Comparison of ENCODE assay signal across 12 mouse cellular contexts in the genomic region with DNA sequence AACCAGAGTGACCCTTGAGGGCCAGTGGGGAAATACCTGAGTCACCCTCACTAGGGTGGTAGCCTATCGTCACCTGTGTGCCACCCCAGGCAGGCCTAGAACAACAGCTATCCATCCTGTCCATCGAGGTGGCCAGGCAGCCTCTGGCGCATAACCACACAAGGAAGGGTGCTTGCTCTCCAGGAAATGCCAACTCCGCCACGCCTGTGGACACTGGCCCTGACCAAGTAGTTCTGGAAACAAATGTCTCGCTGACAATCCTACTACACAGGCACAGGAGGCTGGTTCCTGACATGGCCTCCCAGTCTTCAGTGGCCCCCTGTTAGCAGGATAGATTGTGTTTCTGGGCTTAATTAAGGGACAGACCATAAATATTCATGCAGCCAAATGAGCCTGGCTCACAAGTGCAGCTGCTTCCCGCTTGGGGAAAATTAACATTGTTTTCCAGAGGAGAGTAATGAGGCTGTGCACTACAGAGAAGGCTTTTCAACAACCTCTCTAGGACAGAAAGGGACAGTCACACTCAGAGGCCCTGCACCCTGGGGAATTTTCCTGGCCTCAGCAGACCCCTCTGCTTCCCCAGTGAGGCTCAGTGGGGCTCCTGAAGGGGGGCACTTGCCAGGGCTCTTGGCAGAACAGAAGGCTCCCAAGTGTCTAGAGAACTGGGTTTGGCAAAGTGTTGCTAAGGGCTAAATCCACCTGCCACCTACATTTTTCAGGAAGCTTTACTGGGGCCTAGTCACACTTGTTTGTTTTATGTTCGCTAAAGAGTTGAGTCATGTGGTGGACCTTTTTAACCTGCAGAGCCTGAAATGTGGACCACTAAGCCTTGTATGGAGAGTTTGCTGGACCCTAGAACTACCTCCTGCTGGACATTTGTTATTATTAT.
DNase-seq lines count a peak whose midpoint lies in the region; ATAC-seq and TF ChIP-seq lines count a peak whose summit lies in the region.
"Had no signal": no experiment of that assay in that cellular context is flagged by ENCODE, and none has a peak within 500 bp of the region (broad histone marks: within the 10 kb centered on the region; RNA-seq: fewer than 3 reads in every experiment).

No protein-coding gene starts in this region.

- no peak for TF ChIP-seq CTCF in lung, postnatal 0 days (IDR thresholded peaks at IDR 0.05)

- no peak overlapping the region for H3K4me2 ChIP-seq in lung, postnatal 0 days (replicated peaks; ENCODE audit: low read depth, low read length)
- H3K4me2 ChIP-seq in forebrain, embryonic 16.5 days (ENCODE audit: low read length) = no peak overlapping the region
- no peak overlapping the region for H3K4me2 ChIP-seq in intestine, embryonic 15.5 days (replicated peaks)
- H3K4me2 ChIP-seq in neural tube, embryonic 15.5 days = no peak overlapping the region
- H3K4me2 ChIP-seq: embryonic facial prominence, embryonic 12.5 days; liver, embryonic 13.5 days had no signal

- 49% methylated on average over 8 of the region's 8 CpGs for WGBS in lung, postnatal 0 days
- 25% methylated on average over 8 of the region's 8 CpGs for WGBS in forebrain, embryonic 16.5 days
- 66% methylated on average over 8 of the region's 8 CpGs for WGBS in intestine, embryonic 15.5 days
- WGBS in neural tube, embryonic 15.5 days = 50% methylated on average over 8 of the region's 8 CpGs

- no peaks in the 10 kb centered on the region for H3K36me3 ChIP-seq in lung, postnatal 0 days (ENCODE audit: insufficient read depth, low read length)
- H3K36me3 ChIP-seq in forebrain, embryonic 16.5 days (ENCODE audit: control insufficient read depth, insufficient read depth) = no peaks in the 10 kb centered on the region
- H3K36me3 ChIP-seq in intestine, embryonic 15.5 days = no peaks in the 10 kb centered on the region
- no peaks in the 10 kb centered on the region for H3K36me3 ChIP-seq in neural tube, embryonic 15.5 days
- H3K36me3 ChIP-seq: embryonic facial prominence, embryonic 12.5 days; liver, embryonic 13.5 days had no signal

- no peak overlapping the region for H3K9ac ChIP-seq in lung, postnatal 0 days (replicated peaks; ENCODE audit: low read depth)
- H3K9ac ChIP-seq in forebrain, embryonic 16.5 days (replicated peaks; ENCODE audit: low read depth, low read length) = no peak overlapping the region
- H3K9ac ChIP-seq in intestine, embryonic 15.5 days = no peak overlapping the region
- H3K9ac ChIP-seq in neural tube, embryonic 15.5 days (replicated peaks) = no peak overlapping the region
- H3K9ac ChIP-seq: embryonic facial prominence, embryonic 12.5 days; liver, embryonic 13.5 days had no signal

- no peaks in the 10 kb centered on the region for H3K4me1 ChIP-seq in lung, postnatal 0 days (ENCODE audit: insufficient read depth, low read depth, low read length)
- peaks cover 14% of the 10 kb centered on the region for H3K4me1 ChIP-seq in forebrain, embryonic 16.5 days (replicated peaks; ENCODE audit: control insufficient read depth, insufficient read depth, low read length)
- H3K4me1 ChIP-seq in intestine, embryonic 15.5 days (replicated peaks) = peaks cover 11% of the 10 kb centered on the region; the same call in 1 of the 2 replicates
- H3K4me1 ChIP-seq in neural tube, embryonic 15.5 days = peaks cover 12% of the 10 kb centered on the region
- H3K4me1 ChIP-seq: liver, embryonic 13.5 days had no signal

- TF ChIP-seq EP300 in lung, postnatal 0 days (IDR thresholded peaks at IDR 0.05) = no peak

- DNase-seq in lung, postnatal 0 days (ENCODE audit: low spot score) = peak; percentile 19
- DNase-seq in lung, adult 18-20 months = no peak
- DNase-seq in urinary bladder, postnatal 36 days (ENCODE audit: low spot score in 2 of 2) = no peak
- no peak for DNase-seq in spleen, postnatal 36 days (ENCODE audit: low spot score in 2 of 2)
- DNase-seq: cerebellum, adult 11 months; heart, postnatal 4 days; liver, embryonic 13.5 days had no signal

- no peaks in the 10 kb centered on the region for H3K27me3 ChIP-seq in lung, postnatal 0 days (replicated peaks; ENCODE audit: insufficient read depth, low read length)
- H3K27me3 ChIP-seq in forebrain, embryonic 16.5 days (replicated peaks; ENCODE audit: control insufficient read depth, insufficient read depth, low read length) = peaks cover 10% of the 10 kb centered on the region; the same call in 1 of the 2 replicates
- H3K27me3 ChIP-seq in intestine, embryonic 15.5 days (replicated peaks) = 0 out of 2 replicates have a peak, but pooled peaks cover 3% of the 10 kb centered on the region
- 0 out of 2 replicates have a peak, but pooled peaks cover 8% of the 10 kb centered on the region for H3K27me3 ChIP-seq in neural tube, embryonic 15.5 days (replicated peaks)

- no peak overlapping the region for H3K27ac ChIP-seq in lung, postnatal 0 days (ENCODE audit: low read length)
- H3K27ac ChIP-seq in forebrain, embryonic 16.5 days (ENCODE audit: low read length) = peak overlapping the region; percentile 63
- H3K27ac ChIP-seq in intestine, embryonic 15.5 days = peak overlapping the region; percentile 54; the same call in 1 of the 2 replicates
- 0 out of 2 replicates have a peak overlapping the region, but pooled peaks have one; percentile 19 for H3K27ac ChIP-seq in neural tube, embryonic 15.5 days (replicated peaks)
- H3K27ac ChIP-seq: embryonic facial prominence, embryonic 12.5 days; layer of hippocampus, adult 2 months; liver, embryonic 13.5 days had no signal

- no peaks in the 10 kb centered on the region for H3K9me3 ChIP-seq in lung, postnatal 0 days (ENCODE audit: low read length)
- no peaks in the 10 kb centered on the region for H3K9me3 ChIP-seq in forebrain, embryonic 16.5 days (ENCODE audit: control insufficient read depth, low read length)
- H3K9me3 ChIP-seq in intestine, embryonic 15.5 days = no peaks in the 10 kb centered on the region
- no peaks in the 10 kb centered on the region for H3K9me3 ChIP-seq in neural tube, embryonic 15.5 days (replicated peaks)
- H3K9me3 ChIP-seq: embryonic facial prominence, embryonic 12.5 days; liver, embryonic 13.5 days had no signal

- peak; percentile 33 for ATAC-seq in lung, postnatal 0 days
- peak; percentile 95 for ATAC-seq in forebrain, embryonic 16.5 days
- ATAC-seq in intestine, embryonic 15.5 days = peak; percentile 29; the same call in 1 of the 2 replicates
- peak; percentile 73 for ATAC-seq in neural tube, embryonic 15.5 days (ENCODE audit: low FRiP score)

- H3K4me3 ChIP-seq in lung, postnatal 0 days (ENCODE audit: low read depth, low read length) = no peak overlapping the region
- no peak overlapping the region for H3K4me3 ChIP-seq in forebrain, embryonic 16.5 days (replicated peaks; ENCODE audit: low read length)
- H3K4me3 ChIP-seq in intestine, embryonic 15.5 days (replicated peaks) = no peak overlapping the region
- H3K4me3 ChIP-seq in neural tube, embryonic 15.5 days (replicated peaks) = no peak overlapping the region
- H3K4me3 ChIP-seq: embryonic facial prominence, embryonic 12.5 days; layer of hippocampus, adult 2 months; liver, embryonic 13.5 days had no signal

Comparison
In these comparisons a context has a peak if more than half of its experiments do, and no peak if none do; other contexts are left out.
1. ATAC-seq: peak in every context shown above with its lines; median percentile 95 in forebrain, embryonic 16.5 days; 73 in neural tube, embryonic 15.5 days; 33 in lung, postnatal 0 days; 29 in intestine, embryonic 15.5 days.